Mouse (Mus musculus) lung, adult 2 months (tissue): ENCODE results near the gene Oard1. TPM values are rescaled to one million over a fixed set of nuclear protein-coding genes. Genes with fewer than 3 reads are reported as not detected.

ENCODE experiments used
- DNase-seq: peaks from one replicate; pipeline ENCODE4 v3.0.0; 2022
- H3K4me1 ChIP-seq: fragments of 200-500 bp; 2 replicates; pipeline ENCODE4 v1.6.1; 2011; ENCODE audit warnings: low read length; ENCODE audit not compliant: control insufficient read depth, insufficient read depth
- H3K4me3 ChIP-seq: fragments of 200-500 bp; replicated peaks from 2 replicates; pipeline ENCODE3; 2011; ENCODE audit warnings: low read depth, mild to moderate bottlenecking, control low read depth, low read length; ENCODE audit errors: extremely low read depth
- CTCF ChIP-seq: fragments of 200-500 bp; IDR thresholded peaks from 2 replicates; pipeline ENCODE4 v1.5.1; 2011; ENCODE audit warnings: mild to moderate bottlenecking, low read length, control low read depth; ENCODE audit not compliant: insufficient read depth
- POLR2A ChIP-seq: fragments of 200-500 bp; IDR thresholded peaks from 2 replicates; pipeline ENCODE4 v1.6.1; 2011; ENCODE audit warnings: low read depth, mild to moderate bottlenecking, control low read depth, low read length, borderline replicate concordance; ENCODE audit errors: extremely low read depth
- WGBS: fragments of 180-500 bp; shearing (Covaris S2); methylation state at CpG from one replicate; pipeline ENCODE4 v1.1.7; 2018; 5-methylcytosine and 5-hydroxymethylcytosine counted together
- polyA plus RNA-seq: library from polyadenylated mRNA; depleted of rRNA; stranded (reverse); fragments of >200 nt; gene quantifications from 2 replicates; pipeline ENCODE4 v1.2.3, GENCODE M21; 2012

Gene Oard1
- polyA plus RNA-seq, 1 experiment = 11.9 TPM

DNA sequence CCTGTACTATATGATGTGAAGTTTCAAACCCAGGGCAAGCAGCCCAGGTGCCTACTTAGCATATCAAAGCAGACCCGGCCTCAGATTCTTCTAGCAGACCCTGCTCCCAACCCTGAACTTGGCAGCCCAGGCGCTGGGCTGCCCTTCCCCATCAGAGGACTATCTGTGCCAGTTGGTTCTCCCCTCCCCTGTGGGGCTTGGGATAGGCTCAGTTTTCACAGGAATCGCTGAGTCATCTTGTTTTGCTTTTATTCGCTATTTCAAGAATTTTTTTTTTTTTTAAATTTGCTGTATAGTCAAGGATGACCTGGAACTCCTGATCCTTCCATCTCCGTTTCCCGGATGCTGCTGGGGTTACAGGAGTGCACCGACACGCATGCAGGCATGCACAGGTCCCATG is 37.9 kb downstream of the Oard1 start:
- DNase-seq = no peak
- no peaks in the 10 kb centered on the region for H3K4me1 ChIP-seq

GRCm38 (mm10) chr17:48450666-48451352 is 41.0 kb downstream of the Oard1 start:
- Histone ChIP-seq H3K4me3 (no peak overlapping the region), H3K4me1 (no peaks in the 10 kb centered on the region)
- 84% methylated on average over 13 of the region's 13 CpGs for WGBS
- no peak for TF ChIP-seq CTCF
- no peak for TF ChIP-seq POLR2A
- DNase-seq = no peak

More for the DNA sequence above, 37.9 kb downstream of the Oard1 start:
- WGBS = 66% methylated on average over 8 of the region's 8 CpGs
- no peak overlapping the region for H3K4me3 ChIP-seq
- TF ChIP-seq POLR2A = no peak
- TF ChIP-seq CTCF = no peak

GRCm38 (mm10) chr17:48451353-48451675 is 41.5 kb downstream of the Oard1 start, which contains the start of gene Tspo2:
Tspo2 (minus strand) TSS chr17:48451522.
- no peak for DNase-seq
- H3K4me3 ChIP-seq = no peak within 1 kb of the TSS
- 66% methylated on average over 7 of the region's 7 CpGs for WGBS
- no peaks in the 10 kb centered on the region for H3K4me1 ChIP-seq
- no peak for TF ChIP-seq CTCF
- TF ChIP-seq POLR2A = no peak

DNA sequence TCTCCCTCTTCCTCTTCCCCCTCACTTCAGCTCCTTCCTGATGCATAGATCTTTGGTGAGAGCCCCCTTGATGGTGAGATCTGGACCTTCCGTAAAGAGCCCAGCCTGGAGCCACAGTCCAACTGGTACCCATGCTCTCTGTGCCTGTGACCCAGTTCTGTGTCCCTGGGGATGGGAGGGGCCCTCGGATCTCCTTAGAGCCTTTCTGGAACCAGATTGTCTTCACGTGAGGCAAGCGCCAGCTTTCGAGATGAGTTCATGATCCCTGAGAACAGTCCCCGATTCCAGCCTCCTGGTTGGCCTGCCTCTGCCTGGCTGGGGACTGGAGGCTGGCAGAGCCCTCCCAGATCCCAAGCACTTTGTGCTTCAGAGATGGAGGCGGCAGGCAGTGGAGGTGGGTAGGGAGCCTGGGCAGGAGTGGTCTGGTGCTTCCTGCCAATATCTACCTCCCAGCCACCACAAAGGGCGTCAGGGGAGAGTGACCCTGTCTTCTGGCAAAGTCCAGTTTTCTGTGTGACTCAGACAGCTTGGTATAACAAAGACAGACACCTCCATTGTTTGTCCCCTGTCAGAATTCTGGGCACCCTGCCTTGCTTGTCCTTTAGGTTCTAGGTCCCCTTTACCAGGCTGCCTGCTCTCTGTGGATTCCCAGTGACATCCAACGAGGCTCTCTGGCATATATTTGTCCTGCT is 42.1 kb downstream of the Oard1 start:
- Histone ChIP-seq H3K4me3 (no peak overlapping the region), H3K4me1 (no peaks in the 10 kb centered on the region)
- 53% methylated on average over 9 of the region's 9 CpGs for WGBS
- TF ChIP-seq CTCF (no peak), POLR2A (no peak)
- DNase-seq = no peak

DNA sequence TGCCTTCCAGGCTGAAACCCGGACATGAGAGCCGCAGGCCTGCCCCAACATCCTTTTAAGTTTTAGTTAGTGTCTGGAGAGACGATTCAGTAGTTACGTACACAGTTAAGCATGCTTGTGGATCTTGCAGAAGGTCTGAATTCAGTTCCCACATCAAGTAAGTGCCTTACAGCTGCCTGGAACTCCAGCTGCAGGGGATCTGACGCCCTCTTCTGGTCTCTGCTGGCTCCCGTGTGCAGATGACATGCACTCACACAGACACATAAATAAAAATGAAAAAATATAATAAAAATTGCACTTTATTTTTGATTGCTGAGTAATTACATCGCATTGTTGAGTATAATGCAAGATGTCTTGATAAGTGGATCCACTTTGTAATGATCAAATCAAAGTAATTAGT is 43.7 kb downstream of the Oard1 start:
- no peak for DNase-seq

DNA sequence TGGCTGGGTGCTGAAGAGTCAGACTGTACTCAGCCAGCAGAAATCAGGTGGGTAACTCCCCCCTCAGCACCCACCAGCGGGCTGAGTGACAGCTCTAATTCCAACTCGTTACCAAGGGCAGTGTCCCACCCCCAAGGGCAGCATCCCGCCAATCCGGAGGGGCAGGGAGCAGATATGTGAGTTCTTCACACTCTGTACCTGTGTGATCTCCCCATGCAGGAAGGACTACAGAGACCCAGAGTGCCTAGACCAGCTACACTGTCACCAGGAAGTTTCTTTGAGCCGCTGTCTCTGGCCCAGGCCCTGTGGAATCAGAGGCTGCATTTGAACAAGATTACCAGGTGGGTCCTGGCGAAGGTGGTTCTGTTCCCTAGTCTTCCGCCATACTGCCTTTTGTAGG is 44.4 kb downstream of the Oard1 start:
- no peak for DNase-seq
- Histone ChIP-seq H3K4me1 (no peaks in the 10 kb centered on the region), H3K4me3 (no peak overlapping the region)
- TF ChIP-seq POLR2A (no peak), CTCF (no peak)
- 45% methylated on average over 7 of the region's 7 CpGs for WGBS

More for the DNA sequence above, 43.7 kb downstream of the Oard1 start:
- Histone ChIP-seq H3K4me3 (no peak overlapping the region), H3K4me1 (no peaks in the 10 kb centered on the region)
- 77% methylated on average over 7 of the region's 7 CpGs for WGBS
- TF ChIP-seq POLR2A (no peak), CTCF (peak; percentile 6; the same call in 1 of the 2 replicates)

- no peaks in the 10 kb centered on the region for H3K4me1 ChIP-seq
- DNase-seq = peak; percentile 26
- no peak within 1 kb of the TSS for H3K4me3 ChIP-seq
- WGBS = 53% methylated on average over 11 of the region's 11 CpGs
- TF ChIP-seq POLR2A = no peak
- no peak for TF ChIP-seq CTCF
These were observed 44.9 kb downstream of the Oard1 start, which contains the start of gene Unc5cl for GRCm38 (mm10) chr17:48454688-48455087. Unc5cl (plus strand) TSS chr17:48454901.

DNA sequence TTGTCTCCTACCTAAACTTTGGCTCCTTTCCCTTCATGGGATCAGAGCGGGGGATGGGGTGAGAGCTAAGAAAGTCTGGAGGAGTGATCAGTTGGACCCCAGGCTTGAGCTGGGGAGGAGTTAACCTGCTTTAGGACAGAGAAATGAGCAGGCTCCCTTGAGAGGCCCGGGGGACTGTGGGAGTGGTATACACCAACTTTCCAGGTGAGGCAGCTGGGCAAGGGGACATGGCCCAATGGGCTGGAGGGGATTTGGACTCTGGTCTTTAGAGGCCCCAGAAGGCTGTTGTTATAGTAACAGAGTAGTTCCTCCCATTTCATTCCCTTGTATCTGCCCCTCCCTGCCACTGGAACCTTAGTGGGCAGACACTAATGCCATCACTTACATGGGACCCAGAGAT is 46.1 kb downstream of the Oard1 start:
- no peaks in the 10 kb centered on the region for H3K4me1 ChIP-seq
- no peak overlapping the region for H3K4me3 ChIP-seq
- TF ChIP-seq CTCF (no peak), POLR2A (no peak)
- WGBS = 91% methylated on average over 2 of the region's 2 CpGs
- DNase-seq = no peak

DNA sequence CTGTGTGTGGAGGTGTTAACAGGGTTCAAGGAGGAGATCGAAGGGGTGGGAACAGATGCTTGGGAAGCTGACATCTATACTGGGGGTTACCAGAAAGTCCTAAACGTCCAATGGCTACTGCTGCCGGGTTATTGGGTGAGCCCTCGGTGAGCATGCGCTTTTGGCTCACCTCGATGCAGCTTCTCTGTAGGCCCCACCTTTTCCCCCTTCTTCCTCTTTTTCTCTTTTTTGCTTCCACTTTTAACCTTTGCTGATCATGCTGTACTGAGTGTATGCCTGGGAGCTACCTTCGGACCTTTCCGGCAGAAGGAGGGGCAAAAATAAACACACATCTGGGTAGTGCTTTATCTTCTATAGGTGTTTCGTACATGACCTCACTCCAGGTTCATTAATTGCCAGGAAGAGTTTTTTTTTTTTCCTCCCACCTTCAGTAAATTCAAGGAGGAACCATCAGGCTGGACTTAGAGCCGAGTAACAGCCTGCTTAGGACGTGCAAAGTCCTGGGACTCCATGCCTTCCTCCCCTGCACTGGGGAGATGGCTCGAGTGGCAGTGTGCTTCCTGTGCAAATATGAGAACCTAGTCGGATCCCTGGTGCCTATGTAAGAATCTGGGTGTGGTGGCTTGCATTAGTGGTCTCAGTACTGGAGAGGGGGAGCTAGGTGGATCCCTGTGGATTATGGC is 48.3 kb downstream of the Oard1 start:
- no peaks in the 10 kb centered on the region for H3K4me1 ChIP-seq
- H3K4me3 ChIP-seq = no peak overlapping the region
- no peak for DNase-seq
- TF ChIP-seq POLR2A = no peak
- TF ChIP-seq CTCF = no peak
- WGBS = 48% methylated on average over 13 of the region's 13 CpGs

- WGBS = 88% methylated on average over 13 of the region's 13 CpGs
- Histone ChIP-seq H3K4me3 (no peak overlapping the region), H3K4me1 (no peaks in the 10 kb centered on the region)
- no peak for DNase-seq
- TF ChIP-seq POLR2A (no peak), CTCF (no peak)
These were observed 52.3 kb downstream of the Oard1 start for GRCm38 (mm10) chr17:48462096-48462495.
